Mouse (Mus musculus) gastrocnemius, adult 8-10 months (tissue): Measurements from ENCODE around the gene Tm2d1. TPM values are rescaled to one million over a fixed set of nuclear protein-coding genes. Genes with fewer than 3 reads are reported as not detected.
"Not testable (repeated sequence)": the region's sequence is repeated elsewhere in the genome, so short reads cannot be mapped to it uniquely, and the experiment has no call there.

Experiments used
- DNase-seq, 2 experiments: peaks; one replicate each; pipeline ENCODE4 v3.0.0; 2022; ENCODE audit warnings: low spot score in 2 of 2
- total RNA-seq, 4 experiments: library from RNA; stranded (reverse); gene quantifications; 2 replicates each; pipeline ENCODE4 v1.2.4; 2022

Gene Tm2d1
- total RNA-seq = 10 to 100 TPM; 37.9 to 47.5 (median 40.5) TPM

DNA sequence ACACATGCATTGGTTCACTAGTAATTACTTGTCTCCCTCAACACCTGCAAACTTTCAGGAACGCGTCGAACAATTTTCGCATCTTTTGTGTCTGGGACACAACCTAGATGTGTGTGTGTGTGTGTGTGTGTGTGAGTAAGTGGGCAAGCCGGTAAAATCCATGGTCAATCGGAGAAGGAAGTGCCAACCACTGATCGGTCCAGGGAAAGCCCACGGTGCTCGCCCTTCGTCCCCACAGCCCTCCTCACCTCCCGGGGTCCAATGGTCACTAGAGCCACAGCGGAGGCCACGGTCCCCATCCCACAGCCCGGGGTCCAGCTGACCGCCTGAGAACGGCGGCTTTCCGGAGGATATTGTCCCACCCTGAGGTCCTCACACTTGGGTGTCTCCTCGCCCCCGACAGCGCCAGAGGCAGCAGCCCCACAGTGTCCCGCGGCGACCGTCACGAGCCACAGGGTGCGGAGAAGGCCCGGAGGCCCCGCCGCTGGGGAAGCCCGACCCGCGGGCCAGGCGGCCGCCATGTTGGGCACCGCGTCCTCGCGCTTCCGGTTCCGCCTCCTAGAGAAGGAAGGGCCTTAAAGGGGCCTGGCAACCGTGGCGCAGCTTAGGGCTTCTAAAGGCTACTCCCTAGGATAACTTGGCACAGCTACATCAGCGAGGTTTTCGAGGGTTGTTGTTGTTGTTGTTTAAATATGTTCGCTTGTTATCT lies at the start of gene Tm2d1:
Gene Tm2d1, minus strand, starts transcription at position 591 of the 709 bp plus-strand sequence.
- peak; percentile 58 to 80 for DNase-seq

- no peak for DNase-seq
Measured at GRCm38 (mm10) chr4:98428371-98428770, 45.3 kb upstream of the Tm2d1 start.

- DNase-seq = not testable (repeated sequence)
Measured at GRCm38 (mm10) chr4:98415150-98415549, 32.0 kb upstream of the Tm2d1 start.

GRCm38 (mm10) chr4:98408455-98408854 lies 25.3 kb upstream of the Tm2d1 start:
- no peak for DNase-seq

- DNase-seq = no peak
Measured at GRCm38 (mm10) chr4:98404412-98404811, 21.3 kb upstream of the Tm2d1 start.

DNA sequence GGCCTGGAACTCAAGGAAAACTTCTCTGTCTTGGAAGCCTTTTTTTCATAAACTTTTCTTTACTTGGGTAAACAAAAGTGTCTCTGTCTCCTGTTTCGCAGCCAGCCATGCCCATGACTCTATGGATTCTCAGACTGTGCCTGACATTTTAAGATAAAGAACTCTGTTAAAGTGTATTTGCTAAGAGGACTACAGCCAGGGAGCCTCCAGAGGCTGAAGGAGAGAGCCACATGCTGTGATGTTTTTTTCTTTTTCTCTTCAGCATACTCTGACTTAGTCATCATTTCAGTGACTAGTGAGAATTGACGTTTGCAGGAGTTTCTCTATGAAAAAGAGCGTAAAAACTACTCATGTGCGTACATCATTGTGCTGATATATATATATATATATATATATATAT lies 20.4 kb upstream of the Tm2d1 start:
- no peak for DNase-seq

DNA sequence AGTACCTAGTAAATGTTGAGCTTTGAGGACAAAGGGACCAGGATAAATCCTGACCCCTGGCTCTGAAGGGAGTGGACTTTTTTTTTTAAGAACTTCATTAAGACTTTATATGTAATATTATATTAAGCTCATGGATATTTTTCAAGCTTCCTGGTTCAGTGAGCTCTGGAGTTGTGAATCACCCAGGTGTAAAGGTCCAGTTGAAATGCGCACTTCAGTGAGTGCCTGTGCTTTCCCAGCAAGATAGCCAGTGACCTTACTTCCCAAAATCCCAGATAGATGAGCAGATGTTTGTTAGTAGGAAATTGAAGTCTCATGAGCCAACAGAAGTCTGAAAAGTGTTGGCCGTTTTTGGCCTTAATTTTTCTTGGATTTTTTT lies 18.5 kb upstream of the Tm2d1 start:
- DNase-seq = no peak

- DNase-seq = no peak
Measured at GRCm38 (mm10) chr4:98400926-98401583, 17.9 kb upstream of the Tm2d1 start.

DNA sequence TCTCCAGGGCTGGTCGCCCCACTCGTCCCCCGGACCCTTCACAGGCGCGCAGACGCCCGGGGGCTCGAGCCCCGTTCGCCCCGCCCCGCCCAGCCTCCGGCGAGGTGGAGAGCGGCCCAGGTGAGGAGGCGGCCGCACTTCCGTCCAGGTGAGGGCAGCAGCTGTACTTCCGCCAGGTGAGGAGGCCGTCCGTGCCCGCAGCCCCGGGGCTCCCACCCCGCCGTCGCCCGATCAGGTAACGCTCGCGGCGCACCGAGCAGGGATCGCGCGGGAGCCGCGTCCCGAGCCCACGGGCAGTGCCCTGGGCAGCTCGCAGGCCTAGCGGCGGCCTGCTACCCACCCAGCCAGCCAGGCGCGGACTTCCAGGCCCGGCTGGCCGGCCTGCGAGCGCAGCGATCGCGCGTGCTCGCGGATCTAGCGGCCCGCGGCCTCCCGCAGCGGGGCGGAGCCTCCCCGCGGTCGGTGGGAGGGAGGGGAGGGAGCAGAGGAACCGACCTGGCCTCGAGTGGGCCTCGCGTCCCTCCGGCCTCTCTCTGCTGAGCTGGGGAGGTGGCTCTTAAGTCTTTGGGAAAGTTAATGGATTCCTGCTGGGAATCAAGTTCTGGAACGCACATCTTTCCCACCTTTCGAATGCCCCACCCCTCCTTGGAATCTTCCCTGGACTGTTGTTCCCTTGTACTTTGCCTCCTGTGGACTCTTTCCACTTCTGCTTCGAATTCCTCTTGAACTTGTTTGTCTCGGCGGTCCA lies 12.8 kb upstream of the Tm2d1 start, which contains the start of gene Patj:
Gene Patj, plus strand, starts transcription at position 96 of the 748 bp plus-strand sequence.
- DNase-seq = peak; percentile 9 to 18

GRCm38 (mm10) chr4:98395346-98395689 lies 12.2 kb upstream of the Tm2d1 start:
- no peak for DNase-seq

DNA sequence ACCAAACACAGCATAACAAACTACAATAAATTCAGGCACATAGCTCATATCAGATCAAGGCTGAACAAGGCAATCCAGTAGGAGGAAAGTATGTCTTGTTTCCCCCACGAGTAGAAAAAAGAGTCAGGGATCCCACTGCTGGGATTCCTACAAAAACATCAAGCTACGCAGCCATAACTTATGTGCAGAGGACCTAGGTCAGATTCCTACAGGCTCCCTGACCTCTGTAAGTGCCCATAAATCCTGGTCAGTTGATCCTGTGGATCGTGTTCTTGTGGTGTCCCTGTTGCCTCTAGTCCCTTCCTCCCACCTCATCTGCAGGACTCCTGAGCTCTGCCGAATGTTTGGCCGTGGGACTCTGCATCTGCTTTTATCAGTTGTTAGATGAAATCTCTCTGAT lies 1.9 kb upstream of the Tm2d1 start:
- DNase-seq = no peak

GRCm38 (mm10) chr4:98376943-98377342 lies 6.2 kb downstream of the Tm2d1 start:
- DNase-seq = no peak

DNA sequence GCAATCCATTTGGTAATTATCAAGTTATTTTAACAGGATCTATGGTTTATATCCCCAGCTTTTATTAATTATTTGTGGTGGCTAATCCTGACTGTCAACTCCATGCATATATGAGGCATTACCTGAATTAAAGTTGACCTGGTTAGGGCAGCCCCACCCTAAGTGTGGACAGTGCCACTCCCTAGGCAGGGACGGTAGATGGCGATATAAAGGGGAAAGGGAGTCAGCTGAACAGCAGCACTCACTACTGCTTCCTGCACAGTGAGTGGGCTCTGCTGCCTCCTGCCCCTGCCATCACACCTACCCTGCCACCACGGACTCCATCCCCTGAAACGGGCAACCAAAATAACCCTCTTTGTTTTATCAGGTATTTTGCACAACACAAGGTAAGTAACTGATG lies 7.7 kb downstream of the Tm2d1 start:
- no peak for DNase-seq

GRCm38 (mm10) chr4:98358034-98358809 lies 24.9 kb downstream of the Tm2d1 start:
- DNase-seq = no peak

DNA sequence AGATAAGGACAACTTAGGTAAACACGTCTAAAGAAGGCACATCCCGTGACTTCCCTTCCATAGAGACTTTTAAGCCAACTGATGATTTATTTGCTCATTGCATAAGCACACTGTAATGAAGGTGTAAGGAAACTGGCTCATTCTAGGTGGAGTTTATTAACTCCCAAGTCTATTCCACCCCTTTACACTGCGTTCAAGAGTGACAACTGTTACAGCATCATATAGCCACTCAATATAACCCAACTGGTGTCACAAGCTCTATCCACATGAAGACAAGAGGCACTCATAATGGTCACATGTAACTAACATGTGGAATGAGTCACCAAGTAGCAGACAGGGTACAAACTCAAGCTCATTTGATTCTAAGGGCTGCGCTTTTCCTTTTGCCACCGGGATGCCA lies 34.5 kb downstream of the Tm2d1 start:
- no peak for DNase-seq

- DNase-seq = no peak
Measured at GRCm38 (mm10) chr4:98345783-98346182, 37.3 kb downstream of the Tm2d1 start.

- no peak for DNase-seq
Measured at GRCm38 (mm10) chr4:98339992-98340564, 43.0 kb downstream of the Tm2d1 start.

GRCm38 (mm10) chr4:98338636-98339630 lies 44.2 kb downstream of the Tm2d1 start:
- DNase-seq = no peak

DNA sequence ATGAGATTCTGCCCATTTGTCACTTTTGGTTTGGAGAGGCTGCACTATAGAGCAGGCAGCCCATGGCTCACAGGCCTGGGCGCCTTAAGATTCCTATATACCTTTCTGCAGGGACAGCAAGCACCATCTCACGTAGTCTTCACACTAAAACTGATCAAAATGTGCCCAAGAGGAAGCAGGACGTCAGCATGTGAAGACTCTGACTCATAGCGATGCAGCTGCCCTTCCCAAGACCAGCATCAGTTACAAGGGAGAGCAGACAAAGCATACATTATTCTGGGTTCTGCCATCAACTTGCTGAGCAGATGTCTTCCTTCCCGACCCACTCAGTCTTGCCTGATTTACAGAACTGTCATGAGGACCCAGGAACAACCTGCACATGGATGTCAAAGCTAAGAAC lies 45.9 kb downstream of the Tm2d1 start:
- no peak for DNase-seq

DNA sequence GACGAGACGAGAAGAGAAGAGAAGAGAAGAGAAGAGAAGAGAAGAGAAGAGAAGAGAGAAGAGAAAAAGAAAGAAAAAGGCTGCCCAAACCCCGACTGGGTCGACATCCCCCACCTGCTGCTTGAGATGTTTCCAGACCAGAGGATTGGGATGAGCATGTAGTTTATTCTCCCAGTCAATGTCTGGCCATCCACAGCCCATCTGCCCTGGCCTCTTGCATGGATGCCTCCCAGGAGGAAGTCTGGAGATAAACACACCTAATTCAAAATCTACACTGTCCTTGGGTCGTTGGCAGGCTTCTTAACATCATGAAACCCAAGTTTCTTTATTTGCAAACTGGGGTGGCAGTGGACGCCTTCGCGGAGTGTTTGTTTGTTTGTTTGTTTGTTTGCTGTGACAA lies 47.4 kb downstream of the Tm2d1 start:
- DNase-seq = no peak
